Mouse (Mus musculus) heart, embryonic 12.5 days (tissue): ENCODE results near the gene Hoxa3. TPM values are rescaled to one million over a fixed set of nuclear protein-coding genes. Genes with fewer than 3 reads are reported as not detected.

Source experiments
- ATAC-seq: fragments of 200-750 bp; cut with Nextera tagmentation; 2 replicates; pipeline ENCODE4 v1.8.0; 2017; ENCODE audit warnings: moderate TSS enrichment, moderate library complexity; ENCODE audit not compliant: insufficient number of reproducible peaks, low FRiP score
- H3K27ac ChIP-seq: fragments of 300-500 bp; sonication (generic); 2 replicates; pipeline ENCODE4 v1.5.1; 2016; ENCODE audit warnings: mild to moderate bottlenecking, moderate library complexity; ENCODE audit not compliant: poor library complexity, severe bottlenecking
- H3K27me3 ChIP-seq: fragments of 300-500 bp; sonication (generic); replicated peaks from 2 replicates; pipeline ENCODE4 v1.6.1; 2016; ENCODE audit warnings: mild to moderate bottlenecking, moderate library complexity
- H3K36me3 ChIP-seq: fragments of 300-500 bp; sonication (generic); 2 replicates; pipeline ENCODE4 v1.6.1; 2016; ENCODE audit warnings: mild to moderate bottlenecking, moderate library complexity
- H3K4me1 ChIP-seq: fragments of 300-500 bp; sonication (generic); replicated peaks from 2 replicates; pipeline ENCODE4 v1.6.1; 2016; ENCODE audit warnings: mild to moderate bottlenecking
- H3K4me2 ChIP-seq: fragments of 300-500 bp; sonication (generic); 2 replicates; pipeline ENCODE4 v1.6.1; 2016; ENCODE audit warnings: mild to moderate bottlenecking, moderate library complexity
- H3K4me3 ChIP-seq: fragments of 300-500 bp; sonication (generic); 2 replicates; pipeline ENCODE4 v1.5.1; 2016; ENCODE audit warnings: mild to moderate bottlenecking
- H3K9ac ChIP-seq: fragments of 300-500 bp; sonication (generic); 2 replicates; pipeline ENCODE4 v1.6.1; 2016; ENCODE audit warnings: mild to moderate bottlenecking, moderate library complexity
- H3K9me3 ChIP-seq: fragments of 300-500 bp; sonication (generic); replicated peaks from 2 replicates; pipeline ENCODE4 v1.6.1; 2016; ENCODE audit warnings: mild to moderate bottlenecking, moderate library complexity
- WGBS: fragments of 180-500 bp; shearing (Covaris S2); methylation state at CpG from one replicate; pipeline ENCODE4 v1.1.7; 2016; 5-methylcytosine and 5-hydroxymethylcytosine counted together
- polyA plus RNA-seq: library from polyadenylated mRNA; unstranded; fragments of >200 nt; fragmentation: Nextera tagmentation; extraction: Ambion mirVana; gene quantifications from 2 replicates; pipeline ENCODE4 v1.2.1, GENCODE M21; 2016

Gene Hoxa3
- polyA plus RNA-seq, 1 experiment from 2014 or later = 0.80 TPM

DNA sequence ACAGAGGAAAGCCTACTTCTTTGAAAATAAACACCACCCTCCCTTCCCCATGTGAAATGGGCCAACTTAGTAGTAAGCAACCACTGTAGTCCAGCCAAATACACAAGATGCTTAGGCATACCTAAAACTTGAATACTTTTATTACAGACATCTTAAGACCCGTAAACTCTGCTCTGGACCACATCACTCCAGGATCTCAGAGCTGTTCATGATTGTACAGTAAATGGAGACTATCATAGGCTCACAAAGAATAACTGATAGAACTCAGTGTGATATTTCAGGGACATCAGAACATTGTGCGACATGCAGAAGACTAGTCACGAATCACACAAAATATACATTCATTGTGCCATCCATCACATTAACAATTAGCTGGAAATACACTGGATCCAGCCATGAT, 57.7 kb downstream of the Hoxa3 start:
- Histone ChIP-seq H3K4me1 (peaks cover 17% of the 10 kb centered on the region), H3K9ac (no peak overlapping the region), H3K27me3 (peaks cover 94% of the 10 kb centered on the region), H3K4me3 (no peak overlapping the region), H3K4me2 (no peak overlapping the region), H3K36me3 (no peaks in the 10 kb centered on the region), H3K9me3 (no peaks in the 10 kb centered on the region), H3K27ac (no peak overlapping the region)
- no peak for ATAC-seq
- WGBS = 60% methylated on average over 3 of the region's 3 CpGs

DNA sequence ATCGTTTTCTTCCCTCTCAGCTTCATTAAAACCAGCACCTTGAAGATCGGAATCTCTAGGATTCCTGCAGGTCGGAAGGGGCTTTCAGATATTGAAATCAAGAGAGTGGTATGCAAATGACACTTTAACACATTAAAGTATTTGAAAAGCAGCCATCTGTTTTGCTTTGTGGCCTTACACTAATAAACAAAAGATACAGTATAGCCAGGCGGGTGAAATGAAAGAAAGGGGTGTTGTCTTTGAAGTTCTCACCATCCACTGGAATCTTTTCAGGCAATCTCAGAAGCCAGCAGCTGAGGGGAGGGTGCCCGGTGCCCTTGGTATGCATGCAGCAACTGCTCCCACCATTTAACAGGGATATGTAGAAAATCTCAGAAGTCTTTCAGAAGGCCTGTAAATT, 59.1 kb downstream of the Hoxa3 start:
- Histone ChIP-seq H3K4me2 (no peak overlapping the region), H3K27me3 (peaks cover 93% of the 10 kb centered on the region), H3K4me1 (peaks cover 6% of the 10 kb centered on the region), H3K9ac (no peak overlapping the region), H3K36me3 (no peaks in the 10 kb centered on the region), H3K27ac (no peak overlapping the region), H3K9me3 (peaks cover 8% of the 10 kb centered on the region), H3K4me3 (no peak overlapping the region)
- no peak for ATAC-seq
- WGBS = 22% methylated on average over 5 of the region's 5 CpGs

DNA sequence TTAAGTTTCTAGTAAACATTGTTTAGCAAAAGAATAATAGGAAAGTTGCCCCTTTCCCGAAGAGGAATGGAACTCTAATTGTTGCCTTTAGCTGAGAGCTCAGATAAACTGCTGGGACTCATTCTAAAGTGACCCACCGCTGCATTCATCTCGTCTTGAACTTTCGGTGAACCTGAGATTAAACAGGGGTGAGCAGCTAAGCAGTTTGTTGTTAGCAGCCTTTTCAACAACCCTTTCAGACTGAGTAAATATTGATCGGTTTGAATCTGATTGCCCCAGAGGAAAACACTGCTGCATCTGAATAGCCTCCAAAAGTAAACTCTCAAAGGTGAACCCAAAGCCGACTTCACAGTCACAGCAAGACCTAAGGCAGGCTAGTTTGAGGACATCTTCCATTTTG, 59.9 kb downstream of the Hoxa3 start:
- Histone ChIP-seq H3K4me2 (no peak overlapping the region), H3K36me3 (no peaks in the 10 kb centered on the region), H3K4me3 (no peak overlapping the region), H3K4me1 (no peaks in the 10 kb centered on the region; the same call in 1 of the 2 replicates), H3K27ac (no peak overlapping the region), H3K27me3 (peaks cover 86% of the 10 kb centered on the region), H3K9ac (no peak overlapping the region), H3K9me3 (peaks cover 8% of the 10 kb centered on the region)
- ATAC-seq = no peak
- 5% methylated on average over 6 of the region's 6 CpGs for WGBS

DNA sequence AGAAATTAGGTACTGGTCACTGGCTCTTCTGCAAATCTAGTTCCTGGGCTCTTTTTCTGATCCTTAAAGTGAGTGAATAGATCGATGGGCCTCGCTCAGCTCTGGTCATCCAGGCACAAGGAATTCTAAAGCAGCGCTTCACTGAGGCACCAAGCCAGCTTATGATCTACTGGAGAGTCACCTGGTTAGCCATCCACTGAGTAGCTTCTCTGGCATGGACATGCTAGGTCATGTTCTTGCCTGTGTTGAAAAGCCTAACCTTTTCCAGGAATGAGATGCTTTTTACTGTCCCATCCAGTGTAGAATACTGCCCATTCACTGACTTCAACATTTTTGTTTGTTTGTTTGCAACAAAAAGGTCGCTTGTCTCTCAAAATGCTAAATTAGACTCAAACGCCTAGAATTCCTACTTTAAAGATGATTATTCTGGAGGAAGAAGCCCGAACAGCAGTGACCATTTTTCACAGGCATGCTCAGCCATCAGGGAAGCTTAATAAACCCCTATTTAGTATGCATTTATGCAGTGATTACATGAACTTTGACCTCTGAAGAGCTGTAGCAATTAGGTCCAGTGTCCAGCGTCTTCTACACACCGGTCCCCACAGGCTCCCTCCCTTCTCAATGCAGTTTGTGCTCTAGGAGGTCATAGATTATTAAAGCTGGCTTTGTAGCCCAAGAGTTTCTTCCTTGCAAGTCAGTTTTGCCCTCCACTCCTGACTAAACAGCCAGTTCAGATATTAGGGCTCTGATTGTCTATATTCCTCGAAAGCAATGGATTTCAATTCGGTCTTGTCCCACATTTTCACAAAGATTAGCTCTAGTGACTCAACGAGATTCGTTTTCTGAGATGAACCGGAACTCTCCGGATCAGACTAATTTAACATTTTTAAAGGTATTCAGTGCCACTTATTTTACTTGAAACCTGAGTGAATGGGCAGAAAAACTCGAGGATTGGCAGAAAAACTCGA, 60.6 kb downstream of the Hoxa3 start:
- WGBS = 12% methylated on average over 16 of the region's 16 CpGs
- ATAC-seq = no peak

DNA sequence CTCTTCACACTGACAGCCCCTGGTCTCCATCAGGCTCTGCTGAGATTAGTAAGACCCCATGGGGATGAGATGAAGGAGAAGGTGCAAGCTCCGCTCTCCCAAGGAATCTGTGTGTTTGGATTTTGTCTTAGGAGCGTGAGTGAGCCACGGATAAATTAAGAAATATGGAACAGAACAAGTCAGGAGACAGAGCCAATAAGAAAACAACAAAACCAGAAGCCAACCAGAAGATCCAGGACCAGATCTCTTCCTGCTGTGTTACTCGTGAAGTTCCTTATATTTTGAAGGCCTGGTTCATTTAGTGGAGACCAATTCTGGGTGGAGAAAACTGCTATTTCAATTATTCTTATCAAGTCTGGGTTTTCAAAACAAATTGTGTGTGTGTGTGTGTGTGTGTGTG, 61.6 kb downstream of the Hoxa3 start:
- no peak for ATAC-seq
- H3K4me1 ChIP-seq = no peaks in the 10 kb centered on the region
- H3K27ac ChIP-seq = no peak overlapping the region
- 18% methylated on average over 4 of the region's 4 CpGs for WGBS
- H3K9me3 ChIP-seq = peaks cover 8% of the 10 kb centered on the region
- no peak overlapping the region for H3K4me3 ChIP-seq
- no peak overlapping the region for H3K4me2 ChIP-seq
- no peak overlapping the region for H3K9ac ChIP-seq
- H3K27me3 ChIP-seq = peaks cover 86% of the 10 kb centered on the region
- H3K36me3 ChIP-seq = no peaks in the 10 kb centered on the region

More for the DNA sequence above, 60.6 kb downstream of the Hoxa3 start:
- Histone ChIP-seq H3K9me3 (peaks cover 8% of the 10 kb centered on the region), H3K4me2 (no peak overlapping the region), H3K4me3 (no peak overlapping the region), H3K27ac (no peak overlapping the region), H3K27me3 (peaks cover 86% of the 10 kb centered on the region), H3K36me3 (no peaks in the 10 kb centered on the region), H3K4me1 (no peaks in the 10 kb centered on the region), H3K9ac (no peak overlapping the region)

DNA sequence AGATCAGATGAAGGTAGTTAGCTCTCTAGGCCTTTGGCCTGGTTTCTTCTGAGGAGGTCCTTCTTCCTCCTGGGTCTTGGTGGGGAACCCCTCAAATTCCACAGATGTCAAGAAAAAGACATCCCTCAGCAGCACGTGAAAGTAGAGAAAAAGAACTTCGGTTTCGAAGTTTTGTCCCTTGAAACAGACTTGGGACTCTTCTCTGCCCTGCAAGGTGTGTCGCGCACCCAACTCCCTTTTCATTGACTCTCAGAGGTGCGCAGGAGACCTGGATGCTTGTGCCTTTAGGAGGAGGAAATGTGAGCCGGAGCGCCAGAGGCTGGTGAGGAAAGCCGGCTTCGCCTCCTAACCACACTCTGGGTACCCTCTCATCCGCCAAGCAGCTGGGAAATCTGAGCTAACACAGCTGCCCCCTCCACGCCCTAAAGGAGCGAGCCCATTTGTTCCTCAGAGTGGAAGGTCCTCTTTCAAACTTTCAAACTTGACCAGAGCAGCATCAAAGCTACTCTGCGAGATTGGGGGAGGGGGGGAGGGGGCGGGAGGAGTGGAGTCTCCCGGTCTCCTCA, 62.7 kb downstream of the Hoxa3 start:
- Histone ChIP-seq H3K27ac (no peak overlapping the region), H3K4me1 (no peaks in the 10 kb centered on the region), H3K9ac (no peak overlapping the region), H3K4me3 (no peak overlapping the region), H3K27me3 (peaks cover 84% of the 10 kb centered on the region), H3K4me2 (no peak overlapping the region), H3K36me3 (no peaks in the 10 kb centered on the region), H3K9me3 (peaks cover 8% of the 10 kb centered on the region)
- WGBS = 6% methylated on average over 16 of the region's 16 CpGs
- ATAC-seq = no peak

DNA sequence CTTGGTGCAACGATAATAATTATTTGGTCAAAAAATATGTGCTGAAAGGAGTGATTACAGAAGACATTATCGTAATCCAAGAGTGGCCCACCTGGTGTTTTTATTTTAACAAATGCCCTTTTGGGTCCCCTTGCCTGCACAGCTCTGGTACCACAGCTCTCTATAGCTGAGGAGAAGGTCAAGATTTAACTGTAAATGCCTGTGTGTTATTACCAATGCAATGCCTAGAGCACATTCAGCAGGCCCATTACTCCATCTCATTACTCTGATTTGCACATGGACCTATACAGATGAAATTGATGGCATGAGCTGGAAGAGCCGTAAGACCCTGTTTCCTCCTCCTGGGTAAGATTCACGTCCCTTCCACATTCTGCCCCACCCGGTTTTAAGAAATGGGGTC, 74.0 kb downstream of the Hoxa3 start:
- no peaks in the 10 kb centered on the region for H3K9me3 ChIP-seq
- H3K36me3 ChIP-seq = no peaks in the 10 kb centered on the region
- H3K27me3 ChIP-seq = peaks cover 25% of the 10 kb centered on the region
- H3K4me1 ChIP-seq = no peaks in the 10 kb centered on the region
- H3K27ac ChIP-seq = no peak overlapping the region
- H3K9ac ChIP-seq = no peak overlapping the region
- no peak overlapping the region for H3K4me3 ChIP-seq
- no peak overlapping the region for H3K4me2 ChIP-seq
- no peak for ATAC-seq
- WGBS = 82% methylated on average over 5 of the region's 5 CpGs

DNA sequence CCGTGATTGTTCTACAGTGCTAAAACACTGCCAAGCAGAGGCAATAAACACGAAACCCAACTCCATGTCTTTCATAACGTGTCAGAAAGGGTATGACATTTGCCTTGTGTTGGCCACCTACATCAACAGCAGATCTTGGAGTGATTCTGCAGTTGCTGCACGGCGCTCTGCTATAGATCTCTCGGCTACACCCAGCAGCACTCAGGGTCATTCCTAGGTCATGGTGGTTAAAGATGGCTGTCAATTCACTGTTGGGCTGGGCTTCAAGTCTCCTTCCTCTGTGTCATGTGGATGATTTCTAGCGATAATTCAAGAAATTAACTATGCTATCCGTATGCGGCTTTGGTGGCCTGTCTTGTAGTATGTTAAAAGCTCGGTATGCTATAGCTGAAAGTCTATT, 74.6 kb downstream of the Hoxa3 start:
- H3K9ac ChIP-seq = no peak overlapping the region
- no peaks in the 10 kb centered on the region for H3K9me3 ChIP-seq
- no peak overlapping the region for H3K4me2 ChIP-seq
- 71% methylated on average over 10 of the region's 10 CpGs for WGBS
- H3K4me3 ChIP-seq = no peak overlapping the region
- H3K27ac ChIP-seq = no peak overlapping the region
- no peak for ATAC-seq
- H3K27me3 ChIP-seq = peaks cover 28% of the 10 kb centered on the region
- H3K36me3 ChIP-seq = no peaks in the 10 kb centered on the region
- H3K4me1 ChIP-seq = no peaks in the 10 kb centered on the region

DNA sequence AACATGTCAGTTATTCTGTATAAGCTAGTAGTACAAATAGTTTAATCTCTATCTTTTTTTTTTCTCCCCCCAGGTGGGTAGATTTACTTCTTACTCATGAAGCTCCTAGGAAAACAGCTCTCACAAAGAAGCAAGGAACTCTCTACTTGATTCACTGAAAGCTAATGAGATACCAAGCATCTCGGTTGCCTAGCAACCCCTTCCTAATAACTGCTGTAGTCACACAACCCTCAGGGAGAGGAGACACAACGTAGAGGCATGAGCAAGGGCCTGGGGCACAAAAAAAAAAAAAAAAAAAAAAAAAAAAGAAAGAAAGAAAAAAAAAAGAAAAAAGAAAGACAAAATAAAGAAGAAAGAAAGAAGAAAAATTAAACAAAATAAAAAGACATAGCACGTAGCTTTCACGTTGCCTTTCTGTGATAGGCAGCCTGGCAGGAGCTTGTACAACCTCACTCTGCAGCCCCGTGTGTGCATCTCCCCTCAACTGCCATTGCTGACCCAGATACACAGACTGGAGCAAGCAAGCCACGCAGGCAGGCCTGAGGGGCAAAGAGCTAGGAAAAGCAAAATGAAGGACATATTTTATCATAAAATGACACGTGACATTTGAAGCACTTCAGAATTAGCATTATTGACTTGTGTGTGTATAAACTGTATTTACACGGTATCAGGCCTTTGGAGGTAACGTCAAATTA, 75.1 kb downstream of the Hoxa3 start:
- WGBS = 67% methylated on average over 9 of the region's 9 CpGs
- ATAC-seq = no peak
- Histone ChIP-seq H3K27ac (no peak overlapping the region), H3K27me3 (peaks cover 28% of the 10 kb centered on the region), H3K4me2 (no peak overlapping the region), H3K4me1 (no peaks in the 10 kb centered on the region), H3K36me3 (no peaks in the 10 kb centered on the region), H3K9me3 (no peaks in the 10 kb centered on the region), H3K9ac (no peak overlapping the region), H3K4me3 (no peak overlapping the region)

DNA sequence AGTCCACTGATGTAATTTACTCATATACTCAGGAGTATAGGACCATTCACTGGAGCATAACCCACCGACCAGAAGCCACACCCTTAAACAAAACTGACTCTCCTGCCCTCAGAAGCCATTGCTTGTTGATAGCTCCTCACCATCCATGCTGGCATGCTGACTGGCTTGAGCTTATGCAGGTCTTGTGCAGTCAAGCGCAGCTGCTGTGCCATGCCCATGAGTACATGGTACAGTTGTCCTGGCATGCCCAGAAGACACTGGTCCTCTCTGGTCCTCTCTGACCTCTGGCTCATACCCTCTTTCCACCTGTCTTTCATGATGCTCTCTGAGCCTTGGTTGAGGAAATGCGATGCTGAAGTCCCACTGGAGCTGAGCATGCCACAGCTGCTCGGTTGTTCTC, 89.5 kb downstream of the Hoxa3 start:
- H3K27me3 ChIP-seq = peaks cover 48% of the 10 kb centered on the region
- H3K9me3 ChIP-seq = peaks cover 7% of the 10 kb centered on the region; the same call in 1 of the 2 replicates
- no peaks in the 10 kb centered on the region for H3K4me1 ChIP-seq
- no peak overlapping the region for H3K4me2 ChIP-seq
- no peak for ATAC-seq
- no peaks in the 10 kb centered on the region for H3K36me3 ChIP-seq
- H3K27ac ChIP-seq = no peak overlapping the region
- no peak overlapping the region for H3K4me3 ChIP-seq
- H3K9ac ChIP-seq = no peak overlapping the region
- 71% methylated on average over 4 of the region's 4 CpGs for WGBS

DNA sequence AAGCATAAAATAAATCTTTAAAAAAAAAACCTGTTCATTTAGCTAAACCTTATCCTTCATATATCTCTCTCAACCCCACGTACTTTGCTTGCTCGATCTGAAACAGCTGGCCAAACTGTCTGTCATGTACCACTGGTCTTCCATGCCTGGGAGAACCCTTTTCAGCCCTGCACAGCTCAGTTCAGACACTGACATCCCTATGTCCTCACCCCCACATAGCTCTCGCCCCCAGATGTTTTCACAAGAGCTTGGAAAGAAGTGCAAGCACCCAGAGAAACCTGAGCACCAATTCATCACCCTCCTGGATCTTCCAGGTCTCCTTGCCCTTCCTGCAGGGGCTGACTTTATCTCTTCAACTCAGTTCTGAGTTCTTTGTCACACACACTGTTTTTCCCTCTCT, 92.0 kb downstream of the Hoxa3 start:
- Histone ChIP-seq H3K4me3 (no peak overlapping the region), H3K9ac (no peak overlapping the region), H3K27ac (no peak overlapping the region), H3K36me3 (no peaks in the 10 kb centered on the region), H3K27me3 (peaks cover 68% of the 10 kb centered on the region), H3K4me2 (no peak overlapping the region), H3K4me1 (0 out of 2 replicates have a peak, but pooled peaks cover 6% of the 10 kb centered on the region), H3K9me3 (no peaks in the 10 kb centered on the region)
- no peak for ATAC-seq
- WGBS = 51% methylated on average over 3 of the region's 3 CpGs
